Comparison of ENCODE assay signal across 19 mouse cellular contexts in the genomic region with DNA sequence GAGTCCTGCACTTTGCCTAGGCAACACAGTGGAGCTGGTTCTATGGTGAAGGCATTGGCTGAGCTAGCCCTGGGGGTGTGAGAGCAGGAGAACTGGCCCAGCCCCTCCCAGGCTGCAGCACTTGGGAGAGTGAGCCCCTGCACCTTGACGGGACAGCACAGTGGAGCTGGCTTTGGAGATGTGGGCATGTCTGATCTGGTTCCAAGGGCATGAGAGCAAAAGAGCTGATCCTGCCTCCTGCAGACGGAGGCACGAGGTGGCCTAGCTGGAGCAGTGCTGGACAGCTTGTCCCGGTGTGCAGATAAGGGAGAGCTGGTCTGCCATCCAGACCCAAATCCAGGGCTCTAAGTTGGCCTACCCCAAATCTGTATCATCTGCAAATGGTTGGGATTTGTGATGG. TPM values are rescaled to one million over a fixed set of nuclear protein-coding genes. Genes with fewer than 3 reads are reported as not detected.
DNase-seq lines count a peak whose midpoint lies in the region; ATAC-seq and TF ChIP-seq lines count a peak whose summit lies in the region.
"Had no signal": no experiment of that assay in that cellular context is flagged by ENCODE, and none has a peak within 500 bp of the region (broad histone marks: within the 10 kb centered on the region; RNA-seq: fewer than 3 reads in every experiment).

No protein-coding gene starts in this region.

- H3K9ac ChIP-seq in liver, embryonic 11.5 days (ENCODE audit: low read depth, low read length) = peak overlapping the region; percentile 12; the same call in 1 of the 2 replicates
- H3K9ac ChIP-seq in liver, postnatal 0 days (replicated peaks) = no peak overlapping the region
- H3K9ac ChIP-seq: embryonic facial prominence, embryonic 13.5 days; forebrain, embryonic 12.5 days; heart, embryonic 15.5 days; hindbrain, embryonic 13.5 days had no signal

- peaks cover 5% of the 10 kb centered on the region; the same call in 1 of the 2 replicates for H3K27me3 ChIP-seq in heart, embryonic 10.5 days (ENCODE audit: insufficient read depth, poor library complexity, severe bottlenecking)
- H3K27me3 ChIP-seq in liver, embryonic 11.5 days (replicated peaks; ENCODE audit: control insufficient read depth, insufficient read depth, low read length) = no peaks in the 10 kb centered on the region
- H3K27me3 ChIP-seq in liver, postnatal 0 days (ENCODE audit: insufficient read depth, low read length) = no peaks in the 10 kb centered on the region
- no peaks in the 10 kb centered on the region for H3K27me3 ChIP-seq in testis, adult 2 months (ENCODE audit: control insufficient read depth, insufficient read depth, low read length)
- H3K27me3 ChIP-seq: embryonic facial prominence, embryonic 13.5 days; forebrain, embryonic 12.5 days; heart, embryonic 15.5 days had no signal

- peaks cover 21% of the 10 kb centered on the region for H3K4me1 ChIP-seq in heart, embryonic 10.5 days
- peaks cover 12% of the 10 kb centered on the region for H3K4me1 ChIP-seq in liver, embryonic 11.5 days (replicated peaks; ENCODE audit: control insufficient read depth, insufficient read depth, low read length)
- peaks cover 17% of the 10 kb centered on the region for H3K4me1 ChIP-seq in liver, postnatal 0 days (ENCODE audit: insufficient read depth)
- H3K4me1 ChIP-seq in testis, adult 2 months (ENCODE audit: control insufficient read depth, insufficient read depth, low read length) = no peaks in the 10 kb centered on the region; the same call in 1 of the 2 replicates
- H3K4me1 ChIP-seq: hindbrain, embryonic 13.5 days had no signal

- H3K4me2 ChIP-seq in liver, embryonic 11.5 days = no peak overlapping the region
- H3K4me2 ChIP-seq in liver, postnatal 0 days (ENCODE audit: low read depth, low read length) = no peak overlapping the region
- H3K4me2 ChIP-seq: embryonic facial prominence, embryonic 13.5 days; forebrain, embryonic 12.5 days; heart, embryonic 15.5 days; hindbrain, embryonic 13.5 days had no signal

- peak; percentile 76 for DNase-seq in heart, embryonic 10.5 days (ENCODE audit: low spot score)
- DNase-seq in heart, postnatal 25 days (ENCODE audit: low spot score) = no peak
- no peak for DNase-seq in liver, embryonic 11.5 days (ENCODE audit: low spot score)
- no peak for DNase-seq in liver, postnatal 0 days
- DNase-seq in testis, postnatal 14 days (ENCODE audit: low spot score) = no peak
- DNase-seq: adrenal gland, postnatal 10 days; cerebellum, adult 18-20 months; cerebellum, adult 9-11 months; cerebellum, postnatal 36 days; gastrocnemius, postnatal 14 days; heart, postnatal 36 days had no signal

- H3K4me3 ChIP-seq in heart, embryonic 10.5 days = no peak overlapping the region
- no peak overlapping the region for H3K4me3 ChIP-seq in liver, embryonic 11.5 days (ENCODE audit: low read depth, low read length)
- H3K4me3 ChIP-seq in liver, postnatal 0 days (ENCODE audit: low read depth, low read length) = no peak overlapping the region
- H3K4me3 ChIP-seq in testis, adult 2 months (ENCODE audit: control insufficient read depth, low read depth, low read length) = no peak overlapping the region
- H3K4me3 ChIP-seq: embryonic facial prominence, embryonic 13.5 days; forebrain, embryonic 12.5 days; heart, embryonic 15.5 days; hindbrain, embryonic 13.5 days had no signal

- no peak for TF ChIP-seq POLR2A in testis, adult 2 months (IDR thresholded peaks at IDR 0.05; ENCODE audit: control insufficient read depth, low read depth, low read length)

- TF ChIP-seq EP300 in liver, postnatal 0 days (IDR thresholded peaks at IDR 0.05; ENCODE audit: low read depth) = no peak

- no peak overlapping the region for H3K27ac ChIP-seq in heart, embryonic 10.5 days
- H3K27ac ChIP-seq in liver, embryonic 11.5 days (ENCODE audit: low read depth, low read length) = no peak overlapping the region
- H3K27ac ChIP-seq in liver, postnatal 0 days (ENCODE audit: low read depth) = no peak overlapping the region
- 0 out of 2 replicates have a peak overlapping the region, but pooled peaks have one; percentile 0 for H3K27ac ChIP-seq in testis, adult 2 months (ENCODE audit: control insufficient read depth, insufficient read depth, low read depth, low read length)
- H3K27ac ChIP-seq: embryonic facial prominence, embryonic 13.5 days; forebrain, embryonic 12.5 days; heart, embryonic 15.5 days; hindbrain, embryonic 13.5 days; hindbrain, postnatal 0 days had no signal

- TF ChIP-seq CTCF in liver, postnatal 0 days (IDR thresholded peaks at IDR 0.05; ENCODE audit: low read depth) = no peak
- TF ChIP-seq CTCF in testis, adult 2 months (IDR thresholded peaks at IDR 0.05; ENCODE audit: control insufficient read depth, insufficient read depth, insufficient replicate concordance, low read depth, low read length) = no peak

- no peaks in the 10 kb centered on the region for H3K36me3 ChIP-seq in heart, embryonic 10.5 days
- H3K36me3 ChIP-seq in liver, embryonic 11.5 days (ENCODE audit: control insufficient read depth, insufficient read depth, low read length) = no peaks in the 10 kb centered on the region
- H3K36me3 ChIP-seq in liver, postnatal 0 days (replicated peaks; ENCODE audit: insufficient read depth, low read length) = no peaks in the 10 kb centered on the region
- no peaks in the 10 kb centered on the region for H3K36me3 ChIP-seq in testis, adult 2 months (ENCODE audit: control insufficient read depth, insufficient read depth, low read length)
- H3K36me3 ChIP-seq: embryonic facial prominence, embryonic 13.5 days; forebrain, embryonic 12.5 days; heart, embryonic 15.5 days; hindbrain, embryonic 13.5 days had no signal

- H3K9me3 ChIP-seq in heart, embryonic 10.5 days = no peaks in the 10 kb centered on the region
- H3K9me3 ChIP-seq in liver, embryonic 11.5 days (ENCODE audit: control insufficient read depth, low read length) = no peaks in the 10 kb centered on the region
- no peaks in the 10 kb centered on the region for H3K9me3 ChIP-seq in liver, postnatal 0 days (ENCODE audit: low read length)
- H3K9me3 ChIP-seq: embryonic facial prominence, embryonic 13.5 days; forebrain, embryonic 12.5 days; heart, embryonic 15.5 days; hindbrain, embryonic 13.5 days had no signal

- WGBS in heart, embryonic 10.5 days = 46% methylated on average over 4 of the region's 4 CpGs
- WGBS in liver, embryonic 11.5 days = 73% methylated on average over 4 of the region's 4 CpGs
- WGBS in liver, postnatal 0 days (ENCODE audit: insufficient replicate concordance) = 71% methylated on average over 4 of the region's 4 CpGs

- intact Hi-C loops in heart, postnatal 25 days (cut with DNase I) = loop anchor here (5.0 to 10.0 kb wide), 4 partner anchors 47 to 430 kb away; a partner anchor contains a TSS

- ATAC-seq in liver, embryonic 11.5 days (replicated peaks; ENCODE audit: low FRiP score) = no peak
- ATAC-seq in liver, postnatal 0 days = no peak
- ATAC-seq in frontal cortex, adult (ENCODE audit: low TSS enrichment) = no peak
- ATAC-seq: forebrain, embryonic 16.5 days; hindbrain, postnatal 0 days had no signal

RNA-seq across cellular contexts. Expression of a gene that starts 20.0 kb away (rescaled TPM):
- 16.9 and 21.1 TPM in 2 replicates for polyA plus RNA-seq in heart, embryonic 10.5 days (2016; fragmentation: Nextera tagmentation; extraction: Ambion mirVana)
- total RNA-seq in heart, postnatal 25 days (2021) = 10 to 100 TPM; 10.9 TPM
- polyA plus RNA-seq in liver, embryonic 11.5 days (2014; fragmentation: Nextera tagmentation; extraction: Ambion mirVana) = 21.2 and 22.8 TPM in 2 replicates
- polyA plus RNA-seq in liver, postnatal 0 days (2015; fragmentation: Nextera tagmentation; extraction: Ambion mirVana) = 12.9 and 13.5 TPM in 2 replicates
- 18.9 and 20.7 TPM in 2 replicates for polyA plus RNA-seq in testis, adult 2 months (2012; rRNA removed)

RNA-seq across cellular contexts. Expression of a gene that starts 21.8 kb away (rescaled TPM):
- 57.5 and 62.8 TPM in 2 replicates for polyA plus RNA-seq in heart, embryonic 10.5 days (2016; fragmentation: Nextera tagmentation; extraction: Ambion mirVana)
- 1 to 10 TPM; 4.7 to 6.2 TPM for total RNA-seq in heart, postnatal 25 days (2021)
- polyA plus RNA-seq in liver, embryonic 11.5 days (2014; fragmentation: Nextera tagmentation; extraction: Ambion mirVana) = 119 and 123 TPM in 2 replicates
- polyA plus RNA-seq in liver, postnatal 0 days (2015; fragmentation: Nextera tagmentation; extraction: Ambion mirVana) = 17.3 and 23.0 TPM in 2 replicates
- 15.0 and 16.6 TPM in 2 replicates for polyA plus RNA-seq in testis, adult 2 months (2012; rRNA removed)

RNA-seq across cellular contexts. Expression of a gene that starts 27.9 kb away (rescaled TPM):
- polyA plus RNA-seq in heart, embryonic 10.5 days (2016; fragmentation: Nextera tagmentation; extraction: Ambion mirVana) = 1.1 and 1.9 TPM in 2 replicates
- total RNA-seq in heart, postnatal 25 days (2021) = not detected
- 4.2 and 5.4 TPM in 2 replicates for polyA plus RNA-seq in liver, embryonic 11.5 days (2014; fragmentation: Nextera tagmentation; extraction: Ambion mirVana)
- 1.6 and 1.7 TPM in 2 replicates for polyA plus RNA-seq in liver, postnatal 0 days (2015; fragmentation: Nextera tagmentation; extraction: Ambion mirVana)
- 0.40 and 0.71 TPM in 2 replicates for polyA plus RNA-seq in testis, adult 2 months (2012; rRNA removed)
- total RNA-seq: heart, postnatal 36 days; hindbrain, postnatal 0 days had no signal

RNA-seq across cellular contexts. Expression of a gene that starts 46.9 kb away (rescaled TPM):
- polyA plus RNA-seq in heart, embryonic 10.5 days (2016; fragmentation: Nextera tagmentation; extraction: Ambion mirVana) = 30.1 and 62.2 TPM in 2 replicates
- total RNA-seq in heart, postnatal 25 days (2021) = 100 to 1,000 TPM; 224 to 232 TPM
- 244 and 267 TPM in 2 replicates for polyA plus RNA-seq in liver, embryonic 11.5 days (2014; fragmentation: Nextera tagmentation; extraction: Ambion mirVana)
- 188 and 211 TPM in 2 replicates for polyA plus RNA-seq in liver, postnatal 0 days (2015; fragmentation: Nextera tagmentation; extraction: Ambion mirVana)
- polyA plus RNA-seq in testis, adult 2 months (2012; rRNA removed) = 547 and 702 TPM in 2 replicates
